Mouse (Mus musculus) midbrain, embryonic 13.5 days (tissue): ENCODE results near the gene Sox2. TPM values are rescaled to one million over a fixed set of nuclear protein-coding genes. Genes with fewer than 3 reads are reported as not detected.

ENCODE experiments used
- ATAC-seq: fragments of 200-750 bp; cut with Nextera tagmentation; 2 replicates; pipeline ENCODE4 v1.8.0; 2017; ENCODE audit warnings: mild to moderate bottlenecking, moderate TSS enrichment, moderate library complexity
- H3K27ac ChIP-seq: fragments of 300-500 bp; sonication (generic); 2 replicates; pipeline ENCODE4 v1.5.1; 2015; ENCODE audit warnings: inconsistent platforms, mild to moderate bottlenecking, moderate library complexity
- H3K27me3 ChIP-seq: fragments of 300-500 bp; sonication (generic); 2 replicates; pipeline ENCODE4 v1.6.1; 2015; ENCODE audit warnings: mild to moderate bottlenecking, inconsistent platforms
- H3K36me3 ChIP-seq: fragments of 300-500 bp; sonication (generic); 2 replicates; pipeline ENCODE4 v1.6.1; 2015; ENCODE audit warnings: mild to moderate bottlenecking, inconsistent platforms
- H3K4me1 ChIP-seq: fragments of 300-500 bp; sonication (generic); replicated peaks from 2 replicates; pipeline ENCODE4 v1.6.1; 2015; ENCODE audit warnings: inconsistent platforms
- H3K4me2 ChIP-seq: fragments of 300-500 bp; sonication (generic); replicated peaks from 2 replicates; pipeline ENCODE4 v1.6.1; 2015; ENCODE audit warnings: moderate library complexity, mild to moderate bottlenecking, inconsistent platforms
- H3K4me3 ChIP-seq: fragments of 300-500 bp; sonication (generic); replicated peaks from 2 replicates; pipeline ENCODE4 v1.5.1; 2015; ENCODE audit warnings: mild to moderate bottlenecking, inconsistent platforms
- H3K9ac ChIP-seq: fragments of 300-500 bp; sonication (generic); replicated peaks from 2 replicates; pipeline ENCODE4 v1.6.1; 2015; ENCODE audit warnings: mild to moderate bottlenecking, inconsistent platforms
- H3K9me3 ChIP-seq: fragments of 300-500 bp; sonication (generic); 2 replicates; pipeline ENCODE4 v1.6.1; 2016; ENCODE audit warnings: mild to moderate bottlenecking, inconsistent platforms
- WGBS: fragments of 180-500 bp; shearing (Covaris S2); methylation state at CpG from one replicate; pipeline ENCODE4 v1.1.7; 2015; 5-methylcytosine and 5-hydroxymethylcytosine counted together
- polyA plus RNA-seq: library from polyadenylated mRNA; unstranded; fragments of >200 nt; fragmentation: Nextera tagmentation; extraction: Ambion mirVana; gene quantifications from 2 replicates; pipeline ENCODE4 v1.2.1, GENCODE M21; 2015

Gene Sox2
- polyA plus RNA-seq, 1 experiment from 2014 or later: 27.8 TPM

GRCm38 (mm10) chr3:34656153-34656552, 5.9 kb downstream of the Sox2 start:
- peaks cover 26% of the 10 kb centered on the region for H3K27me3 ChIP-seq
- WGBS: 2% methylated on average over 3 of the region's 3 CpGs
- peaks cover 65% of the 10 kb centered on the region for H3K4me1 ChIP-seq

DNA sequence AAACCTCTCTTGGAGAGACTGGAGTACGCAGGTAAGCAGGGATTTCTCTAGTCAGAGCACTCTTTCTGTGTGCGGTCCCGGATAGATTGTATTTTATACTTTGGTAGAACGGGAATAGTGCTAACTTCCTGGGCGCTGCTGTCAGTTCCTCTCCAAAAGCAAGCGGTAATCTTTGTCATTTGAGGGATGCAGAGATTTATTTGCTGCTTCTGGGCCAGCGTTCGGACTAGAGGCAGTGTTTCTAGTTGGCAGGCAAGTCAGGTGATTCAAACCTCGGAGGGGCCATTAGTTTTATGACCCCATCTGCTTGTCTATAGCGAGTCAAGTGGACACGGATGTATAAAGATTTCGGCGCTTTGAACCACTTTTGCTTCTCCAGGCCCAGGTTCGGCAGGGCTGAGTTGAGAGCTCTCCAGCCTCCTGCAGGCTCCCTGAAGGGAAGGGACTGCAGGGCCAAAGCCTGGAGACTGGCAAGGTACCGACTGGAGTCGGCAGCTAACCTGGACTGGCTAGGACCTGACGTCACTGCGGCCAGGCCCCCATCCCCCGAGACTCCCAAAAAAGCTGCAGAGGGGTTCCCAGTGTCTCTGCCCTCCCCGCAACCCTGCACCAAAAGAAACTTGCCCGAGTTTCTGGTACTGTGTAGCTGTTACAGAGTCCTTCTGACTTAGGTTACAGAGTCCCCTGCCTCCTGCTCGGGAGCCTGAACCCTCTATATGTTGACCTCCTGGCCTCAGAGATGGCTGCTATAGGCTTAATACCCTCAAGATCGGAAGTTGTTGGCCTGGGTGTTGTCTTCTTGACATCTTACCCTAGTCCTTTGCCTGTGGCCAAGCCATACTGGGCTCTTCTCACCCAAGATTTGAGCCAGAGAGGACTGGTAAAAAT, 6.9 kb downstream of the Sox2 start:
- 5% methylated on average over 23 of the region's 23 CpGs for WGBS
- H3K27me3 ChIP-seq: peaks cover 23% of the 10 kb centered on the region

More at GRCm38 (mm10) chr3:34656153-34656552, 5.9 kb downstream of the Sox2 start:
- no peak for ATAC-seq
- Histone ChIP-seq H3K9ac (peak overlapping the region; percentile 80), H3K4me3 (peak overlapping the region; percentile 59), H3K4me2 (peak overlapping the region; percentile 62), H3K27ac (peak overlapping the region; percentile 96), H3K9me3 (no peaks in the 10 kb centered on the region), H3K36me3 (no peaks in the 10 kb centered on the region)

GRCm38 (mm10) chr3:34657701-34658090, 7.5 kb downstream of the Sox2 start:
- H3K9ac ChIP-seq: peak overlapping the region; percentile 80
- H3K27ac ChIP-seq: peak overlapping the region; percentile 96
- peaks cover 76% of the 10 kb centered on the region for H3K4me1 ChIP-seq
- H3K9me3 ChIP-seq: no peaks in the 10 kb centered on the region
- ATAC-seq: no peak
- peaks cover 23% of the 10 kb centered on the region for H3K27me3 ChIP-seq
- H3K4me2 ChIP-seq: peak overlapping the region; percentile 62
- no peaks in the 10 kb centered on the region for H3K36me3 ChIP-seq
- 35% methylated on average over 2 of the region's 2 CpGs for WGBS
- H3K4me3 ChIP-seq: peak overlapping the region; percentile 59

More for the DNA sequence above, 6.9 kb downstream of the Sox2 start:
- ATAC-seq: no peak
- H3K27ac ChIP-seq: peak overlapping the region; percentile 96
- no peaks in the 10 kb centered on the region for H3K36me3 ChIP-seq
- peaks cover 73% of the 10 kb centered on the region for H3K4me1 ChIP-seq
- H3K9me3 ChIP-seq: no peaks in the 10 kb centered on the region
- H3K9ac ChIP-seq: peak overlapping the region; percentile 80
- H3K4me3 ChIP-seq: peak overlapping the region; percentile 59
- H3K4me2 ChIP-seq: peak overlapping the region; percentile 62

DNA sequence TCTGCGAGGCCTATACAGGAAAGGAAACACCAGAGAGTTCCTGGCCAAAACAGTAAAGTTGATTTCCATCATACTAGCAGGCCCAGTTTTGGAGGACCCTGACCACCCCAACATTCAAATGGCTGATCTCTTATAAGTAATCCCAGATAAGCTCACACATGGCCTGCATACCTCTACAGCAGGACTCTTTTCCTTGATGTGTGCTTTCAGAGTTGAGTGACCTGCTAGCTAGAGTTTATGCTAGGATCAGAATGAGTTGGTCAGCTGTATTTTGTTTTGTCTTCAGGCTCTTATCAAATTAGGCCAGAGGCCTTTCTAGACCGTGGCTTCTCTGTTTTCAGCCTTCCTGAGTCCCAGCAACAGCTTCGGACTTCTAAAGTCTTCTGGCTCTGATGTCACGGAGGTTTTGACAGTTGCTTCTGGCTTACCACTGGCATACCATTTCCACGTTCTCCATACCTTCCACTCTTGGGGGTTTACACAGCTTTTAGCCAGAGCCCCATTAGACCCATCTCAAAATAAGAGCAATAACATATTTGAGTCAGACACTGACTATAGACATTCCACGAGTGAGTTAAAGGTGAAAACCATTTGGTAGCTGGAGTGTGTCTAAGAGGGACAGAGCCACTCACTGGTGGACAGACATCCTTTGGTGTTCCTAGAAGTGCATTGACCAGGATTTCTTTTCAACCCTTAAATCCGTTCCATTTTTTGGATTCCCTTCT, 8.2 kb downstream of the Sox2 start:
- 32% methylated on average over 7 of the region's 7 CpGs for WGBS
- peaks cover 23% of the 10 kb centered on the region for H3K27me3 ChIP-seq
- H3K9ac ChIP-seq: peak overlapping the region; percentile 80
- H3K36me3 ChIP-seq: no peaks in the 10 kb centered on the region
- peak overlapping the region; percentile 59 for H3K4me3 ChIP-seq
- peak overlapping the region; percentile 62 for H3K4me2 ChIP-seq
- no peaks in the 10 kb centered on the region for H3K9me3 ChIP-seq
- no peak for ATAC-seq
- H3K27ac ChIP-seq: peak overlapping the region; percentile 96
- H3K4me1 ChIP-seq: peaks cover 81% of the 10 kb centered on the region

DNA sequence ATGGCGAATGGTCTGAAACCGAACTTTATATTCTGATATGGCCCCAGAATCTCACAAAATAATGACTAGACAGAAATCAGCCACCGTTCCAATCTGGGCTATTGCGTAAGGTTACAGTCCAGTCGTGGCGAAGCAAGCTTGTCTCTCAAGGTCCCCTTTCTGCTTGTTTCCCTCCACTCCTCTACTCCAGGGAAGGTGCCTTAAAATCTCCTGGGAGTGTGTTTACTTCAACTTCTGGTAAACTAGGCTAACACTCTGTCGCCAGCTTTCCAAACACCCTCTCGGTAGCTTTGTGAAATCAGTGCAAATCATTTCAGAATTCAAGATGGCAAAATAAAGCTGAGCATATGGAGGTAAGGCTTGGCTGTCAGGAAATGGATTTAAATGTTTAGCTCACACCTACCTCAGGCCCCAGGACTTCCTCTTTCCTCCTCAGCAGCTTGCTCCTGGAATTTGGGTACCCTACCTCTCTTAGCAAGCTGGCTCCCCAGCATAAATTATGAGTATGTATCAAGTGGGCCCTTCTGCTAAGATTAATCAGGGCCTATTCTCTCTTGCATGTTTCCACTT, 8.8 kb downstream of the Sox2 start:
- no peaks in the 10 kb centered on the region for H3K36me3 ChIP-seq
- WGBS: 37% methylated on average over 8 of the region's 8 CpGs
- no peak for ATAC-seq
- no peaks in the 10 kb centered on the region for H3K9me3 ChIP-seq
- peak overlapping the region; percentile 62 for H3K4me2 ChIP-seq
- peak overlapping the region; percentile 96 for H3K27ac ChIP-seq
- H3K9ac ChIP-seq: peak overlapping the region; percentile 80
- peaks cover 87% of the 10 kb centered on the region for H3K4me1 ChIP-seq
- peak overlapping the region; percentile 59 for H3K4me3 ChIP-seq
- H3K27me3 ChIP-seq: peaks cover 23% of the 10 kb centered on the region

DNA sequence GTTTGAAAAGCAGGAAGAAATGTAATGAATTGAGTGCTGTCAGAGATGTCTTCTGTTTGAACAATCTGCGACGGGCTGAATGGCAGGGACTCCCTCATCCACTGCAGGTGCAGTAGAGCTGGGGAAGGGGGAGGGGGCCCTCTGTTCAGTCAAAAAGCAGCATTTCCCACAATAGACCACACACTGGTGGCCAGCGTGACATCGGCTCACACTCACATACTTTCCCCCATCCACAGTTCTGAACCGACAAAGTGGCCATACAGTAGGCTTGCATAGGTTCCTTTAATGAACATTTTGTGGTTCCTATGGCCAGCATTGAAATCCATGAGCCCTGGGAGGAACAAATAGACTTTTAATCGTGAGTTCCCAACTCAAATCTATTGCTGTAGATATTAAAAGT, 9.7 kb downstream of the Sox2 start:
- Histone ChIP-seq H3K27me3 (peaks cover 26% of the 10 kb centered on the region), H3K4me1 (peaks cover 92% of the 10 kb centered on the region), H3K4me3 (peak overlapping the region; percentile 14; the same call in 1 of the 2 replicates), H3K9me3 (no peaks in the 10 kb centered on the region), H3K4me2 (peak overlapping the region; percentile 83), H3K36me3 (no peaks in the 10 kb centered on the region), H3K27ac (peak overlapping the region; percentile 96), H3K9ac (peak overlapping the region; percentile 78)
- WGBS: 2% methylated on average over 6 of the region's 6 CpGs
- peak; percentile 46 for ATAC-seq

- Histone ChIP-seq H3K4me2 (peak overlapping the region; percentile 83), H3K9ac (peak overlapping the region; percentile 78), H3K27me3 (peaks cover 29% of the 10 kb centered on the region), H3K27ac (peak overlapping the region; percentile 96), H3K4me3 (peak overlapping the region; percentile 45), H3K9me3 (no peaks in the 10 kb centered on the region), H3K4me1 (peaks cover 95% of the 10 kb centered on the region), H3K36me3 (no peaks in the 10 kb centered on the region)
- 10% methylated on average over 14 of the region's 14 CpGs for WGBS
- no peak for ATAC-seq
Observed at GRCm38 (mm10) chr3:34660542-34661290, 10.5 kb downstream of the Sox2 start.

- Histone ChIP-seq H3K4me1 (peaks cover 94% of the 10 kb centered on the region), H3K4me2 (peak overlapping the region; percentile 83), H3K9ac (peak overlapping the region; percentile 78), H3K36me3 (no peaks in the 10 kb centered on the region), H3K27me3 (peaks cover 35% of the 10 kb centered on the region), H3K9me3 (no peaks in the 10 kb centered on the region), H3K27ac (peak overlapping the region; percentile 96), H3K4me3 (peak overlapping the region; percentile 45)
- ATAC-seq: 0 out of 2 replicates have a peak, but pooled peaks have one; percentile 7
- 1% methylated on average over 32 of the region's 32 CpGs for WGBS
Observed at GRCm38 (mm10) chr3:34661341-34662007, 11.3 kb downstream of the Sox2 start.

DNA sequence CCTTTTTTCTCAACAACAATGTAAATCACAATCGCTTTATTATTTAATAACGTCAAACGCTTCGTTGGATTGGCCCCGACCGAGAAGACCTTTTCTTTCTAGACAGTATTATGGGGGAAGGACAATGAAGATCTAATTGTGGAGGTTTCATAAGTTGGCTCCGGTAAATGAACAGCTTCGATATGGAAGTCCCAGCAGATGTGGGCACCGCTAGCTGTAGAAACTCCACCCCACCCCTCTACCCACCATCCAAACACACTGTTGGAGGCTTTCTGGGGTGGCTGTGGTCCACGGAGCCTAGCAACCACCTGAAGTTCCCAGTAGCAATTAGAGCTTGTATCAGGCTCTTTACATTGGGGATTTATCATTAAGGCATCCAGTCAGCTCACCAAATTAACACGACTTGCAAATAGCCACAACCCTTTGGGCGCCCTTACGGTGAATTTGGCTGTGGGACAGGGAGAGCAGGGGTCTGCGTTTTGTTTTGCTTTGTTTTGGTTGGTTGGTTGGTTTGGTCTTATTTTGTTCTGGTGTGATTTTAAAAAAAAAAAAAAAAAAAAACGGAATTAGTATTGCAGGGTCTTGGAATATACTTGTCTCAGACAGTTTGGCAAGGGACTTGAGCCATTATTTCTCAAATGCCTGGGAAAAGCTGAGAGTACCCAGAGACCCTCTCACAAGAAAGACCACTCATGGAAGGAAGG, 12.0 kb downstream of the Sox2 start:
- WGBS: 2% methylated on average over 15 of the region's 15 CpGs
- peak overlapping the region; percentile 78 for H3K9ac ChIP-seq
- H3K36me3 ChIP-seq: no peaks in the 10 kb centered on the region
- H3K9me3 ChIP-seq: no peaks in the 10 kb centered on the region
- H3K27me3 ChIP-seq: peaks cover 40% of the 10 kb centered on the region
- peak overlapping the region; percentile 96 for H3K27ac ChIP-seq
- peak overlapping the region; percentile 83 for H3K4me2 ChIP-seq
- H3K4me3 ChIP-seq: peak overlapping the region; percentile 45
- peaks cover 94% of the 10 kb centered on the region for H3K4me1 ChIP-seq
- ATAC-seq: no peak

DNA sequence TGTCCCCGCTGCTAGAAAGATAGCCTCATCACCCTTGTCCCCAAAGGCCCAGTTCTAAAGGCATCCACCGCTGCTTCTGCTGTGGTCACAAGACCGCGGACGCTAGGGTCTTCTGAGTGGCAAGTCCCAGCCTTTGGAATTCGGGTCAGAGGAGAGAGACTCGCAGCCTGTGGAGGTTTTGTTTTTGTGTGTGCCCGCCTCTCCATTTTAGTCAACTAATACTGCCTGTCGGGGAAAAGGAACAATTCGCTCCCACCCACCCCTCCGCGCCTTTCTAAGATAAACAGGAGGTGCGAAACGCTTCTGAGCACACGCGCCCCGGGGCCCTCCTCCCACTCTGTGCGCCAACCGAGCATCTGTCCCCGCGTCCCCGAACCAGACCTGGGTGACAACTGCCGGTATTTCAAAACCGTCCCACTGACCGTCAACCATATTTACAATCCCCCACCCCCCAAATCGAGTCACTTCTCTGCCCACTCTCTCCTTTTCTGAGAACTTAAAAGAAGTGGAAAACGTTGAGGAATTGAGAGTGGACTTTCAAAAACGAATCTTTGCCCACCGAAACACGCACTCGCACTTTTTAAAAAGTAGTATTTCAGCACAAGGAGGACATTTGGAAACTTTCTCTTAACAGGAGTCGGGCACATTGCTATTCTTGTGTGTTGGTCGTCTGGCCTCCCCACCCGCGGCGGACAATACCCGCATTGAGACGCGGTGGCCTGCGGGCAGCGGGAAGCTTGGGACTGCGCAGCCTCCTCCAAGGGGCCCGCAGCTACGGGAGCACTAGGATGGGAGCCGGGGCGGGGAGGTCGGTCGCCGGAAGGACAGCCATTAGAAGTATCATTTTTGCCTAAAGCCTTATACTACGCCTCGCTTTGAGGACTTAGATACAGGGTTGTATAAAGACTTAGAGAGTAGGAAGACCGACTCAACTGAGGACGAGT, 12.8 kb downstream of the Sox2 start:
- peaks cover 34% of the 10 kb centered on the region for H3K27me3 ChIP-seq
- under 1% methylated on average over 53 of the region's 53 CpGs for WGBS
- H3K36me3 ChIP-seq: no peaks in the 10 kb centered on the region
- H3K4me2 ChIP-seq: peak overlapping the region; percentile 83
- peak overlapping the region; percentile 96 for H3K27ac ChIP-seq
- peaks cover 92% of the 10 kb centered on the region for H3K4me1 ChIP-seq
- peak overlapping the region; percentile 45 for H3K4me3 ChIP-seq
- peak overlapping the region; percentile 78 for H3K9ac ChIP-seq
- H3K9me3 ChIP-seq: no peaks in the 10 kb centered on the region
- ATAC-seq: no peak
